Mouse (Mus musculus): ENCODE results near the gene Shisa8. TPM values are rescaled to one million over a fixed set of nuclear protein-coding genes. Genes with fewer than 3 reads are reported as not detected.

Shisa8 gene
- polyA plus RNA-seq, 1 experiment from 2014 or later, result 0.66 TPM

DNA sequence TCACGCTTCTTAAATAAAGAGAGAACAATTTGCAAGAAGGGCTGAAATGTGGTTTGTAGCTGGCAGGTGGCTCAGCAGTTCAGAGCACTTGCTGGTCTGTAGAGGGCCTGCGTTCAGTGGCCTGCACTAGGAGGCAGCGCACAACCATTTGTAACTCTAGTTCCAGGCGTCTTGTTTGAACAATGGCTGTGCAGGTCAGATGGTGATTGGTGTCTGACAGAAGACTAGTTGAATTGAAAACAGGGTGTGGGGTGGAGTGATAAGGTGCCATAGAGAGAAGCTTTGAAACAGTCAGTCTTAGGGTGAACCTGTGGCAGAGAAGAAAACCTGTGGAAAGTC, 48.6 kb downstream of the Shisa8 start:
- no peak for ATAC-seq
- no peaks in the 10 kb centered on the region for H3K9me3 ChIP-seq (ENCODE audit: control insufficient read depth, low read length)
- WGBS, result 50% methylated on average over 4 of the region's 4 CpGs

DNA sequence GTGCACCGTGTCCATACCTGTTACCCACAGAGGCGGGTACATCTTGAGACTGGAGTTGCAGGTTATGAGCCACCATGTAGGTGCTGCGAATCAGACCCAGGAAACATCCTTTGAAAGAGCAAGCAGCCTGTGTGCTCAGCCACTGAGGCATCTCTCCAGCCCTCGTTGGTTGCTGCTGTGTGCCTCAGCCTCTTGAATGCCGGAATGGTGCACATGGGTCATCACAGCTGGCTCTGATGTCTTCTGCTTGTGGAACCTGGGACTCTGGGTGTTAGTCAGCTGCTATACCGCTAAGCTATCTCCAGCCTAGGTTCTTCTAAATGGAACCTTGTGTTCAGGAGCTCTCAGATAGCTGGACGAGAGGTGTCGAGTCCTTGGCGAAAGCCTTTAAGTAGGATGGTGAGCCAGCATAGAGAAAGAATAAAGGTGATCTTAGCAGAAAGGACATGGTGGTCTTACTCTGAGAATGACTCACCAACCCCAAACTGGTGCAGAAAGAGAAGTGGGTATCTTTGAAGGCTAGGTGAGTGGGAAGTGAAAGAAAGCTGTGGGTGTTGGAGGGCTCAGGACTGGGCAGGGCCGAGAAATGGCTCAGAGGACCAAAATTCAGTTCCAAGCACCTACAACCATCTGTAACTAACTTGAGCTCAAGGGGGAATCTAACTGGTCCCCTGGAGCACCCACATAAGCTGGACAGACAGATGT, 49.1 kb downstream of the Shisa8 start:
- Histone ChIP-seq H3K4me2 (ENCODE audit: low read length) (no peak overlapping the region), H3K36me3 (ENCODE audit: control insufficient read depth, insufficient read depth) (no peaks in the 10 kb centered on the region), H3K27ac (ENCODE audit: low read length) (no peak overlapping the region), H3K4me1 (replicated peaks; ENCODE audit: control insufficient read depth, insufficient read depth, low read length) (peaks cover 22% of the 10 kb centered on the region), H3K27me3 (replicated peaks; ENCODE audit: control insufficient read depth, insufficient read depth, low read length) (no peaks in the 10 kb centered on the region), H3K4me3 (replicated peaks; ENCODE audit: low read length) (no peak overlapping the region), H3K9ac (replicated peaks; ENCODE audit: low read depth, low read length) (no peak overlapping the region), H3K9me3 (ENCODE audit: control insufficient read depth, low read length) (no peaks in the 10 kb centered on the region)
- ATAC-seq, result no peak
- 86% methylated on average over 10 of the region's 10 CpGs for WGBS

More for the DNA sequence above, 48.6 kb downstream of the Shisa8 start:
- H3K4me3 ChIP-seq (replicated peaks; ENCODE audit: low read length), result no peak overlapping the region
- H3K27ac ChIP-seq (ENCODE audit: low read length), result no peak overlapping the region
- H3K9ac ChIP-seq (replicated peaks; ENCODE audit: low read depth, low read length), result no peak overlapping the region
- no peak overlapping the region for H3K4me2 ChIP-seq (ENCODE audit: low read length)
- H3K36me3 ChIP-seq (ENCODE audit: control insufficient read depth, insufficient read depth), result no peaks in the 10 kb centered on the region
- H3K27me3 ChIP-seq (replicated peaks; ENCODE audit: control insufficient read depth, insufficient read depth, low read length), result no peaks in the 10 kb centered on the region
- peaks cover 18% of the 10 kb centered on the region for H3K4me1 ChIP-seq (replicated peaks; ENCODE audit: control insufficient read depth, insufficient read depth, low read length)

DNA sequence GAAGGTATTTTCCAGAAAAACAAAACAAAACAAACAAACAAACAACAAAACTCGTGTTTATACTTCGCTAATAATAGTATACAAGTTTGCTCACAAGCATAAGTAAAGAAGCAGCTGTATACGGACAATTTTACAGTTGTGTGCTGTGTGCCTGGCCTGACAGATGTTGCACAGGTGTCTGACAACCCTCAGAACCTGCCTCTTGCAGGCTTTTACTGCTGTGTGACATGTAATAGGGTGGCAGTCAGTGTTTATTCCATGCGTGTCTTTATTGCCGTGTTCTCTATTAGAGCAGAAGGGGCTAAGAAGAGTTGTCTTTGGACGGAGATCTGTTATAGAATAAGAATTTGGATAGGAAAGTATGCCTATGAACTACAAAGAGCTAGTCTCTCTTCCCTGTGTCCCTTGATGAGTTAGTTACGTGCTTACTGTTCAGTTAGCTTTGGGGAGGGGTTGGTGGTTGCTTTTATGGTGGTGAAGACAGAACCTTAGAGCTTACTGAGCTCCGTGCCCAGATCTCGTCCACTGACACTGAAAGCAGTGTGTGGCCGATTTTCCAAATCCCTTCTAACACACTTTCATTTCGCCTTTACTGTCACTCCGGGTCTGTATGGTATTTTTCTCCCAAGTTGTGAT, 50.5 kb downstream of the Shisa8 start:
- ATAC-seq, result no peak
- no peak overlapping the region for H3K4me2 ChIP-seq (ENCODE audit: low read length)
- WGBS, result 87% methylated on average over 12 of the region's 12 CpGs
- no peak overlapping the region for H3K9ac ChIP-seq (replicated peaks; ENCODE audit: low read depth, low read length)
- no peaks in the 10 kb centered on the region for H3K36me3 ChIP-seq (ENCODE audit: control insufficient read depth, insufficient read depth)
- H3K4me3 ChIP-seq (replicated peaks; ENCODE audit: low read length), result no peak overlapping the region
- no peaks in the 10 kb centered on the region for H3K27me3 ChIP-seq (replicated peaks; ENCODE audit: control insufficient read depth, insufficient read depth, low read length)
- H3K27ac ChIP-seq (ENCODE audit: low read length), result no peak overlapping the region
- H3K4me1 ChIP-seq (replicated peaks; ENCODE audit: control insufficient read depth, insufficient read depth, low read length), result peaks cover 24% of the 10 kb centered on the region
- no peaks in the 10 kb centered on the region for H3K9me3 ChIP-seq (ENCODE audit: control insufficient read depth, low read length)

DNA sequence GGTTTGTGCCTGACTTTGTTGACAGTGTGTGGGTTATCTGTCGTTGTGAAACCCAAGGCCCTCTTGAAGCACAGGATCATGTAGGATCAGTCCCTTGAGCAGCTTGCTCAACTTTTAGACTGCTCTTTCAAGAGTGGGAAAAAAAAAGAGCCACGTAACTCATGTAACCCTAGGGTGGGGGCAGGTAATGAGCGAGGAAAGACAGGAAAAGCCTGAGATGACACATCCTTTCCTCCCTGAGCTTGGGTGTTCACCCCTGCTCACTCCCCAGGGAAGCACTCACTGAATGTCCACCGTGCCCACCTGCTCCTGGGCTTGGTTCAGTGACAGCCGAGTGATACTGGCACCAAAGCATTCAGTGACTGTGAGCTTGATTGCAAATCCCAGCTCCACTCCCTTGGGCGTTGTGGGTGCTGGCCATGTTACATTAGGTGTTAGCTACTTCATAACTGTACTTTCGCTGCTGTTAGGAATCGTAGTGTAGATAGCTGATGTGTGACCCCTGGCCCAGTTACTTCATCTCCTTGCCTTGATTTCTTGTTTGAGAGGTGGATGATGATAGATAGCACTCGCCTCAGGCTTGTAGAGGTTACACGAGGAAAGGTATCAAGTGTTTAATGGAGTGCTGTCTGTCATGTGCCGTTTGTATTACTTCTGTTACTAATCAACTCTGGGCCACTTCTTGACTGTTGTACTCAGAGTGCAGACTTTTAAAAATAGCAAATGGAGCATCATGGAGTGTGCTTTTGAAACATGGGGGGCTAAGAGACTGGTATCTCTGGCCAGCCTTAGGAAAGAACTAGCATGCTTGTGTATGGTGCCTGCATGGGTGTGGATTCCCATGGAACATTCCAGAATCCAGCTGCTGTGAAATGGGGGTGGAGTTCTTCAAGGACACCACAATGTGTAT, 51.6 kb downstream of the Shisa8 start:
- peaks cover 14% of the 10 kb centered on the region for H3K4me1 ChIP-seq (replicated peaks; ENCODE audit: control insufficient read depth, insufficient read depth, low read length)
- WGBS, result 86% methylated on average over 11 of the region's 11 CpGs

DNA sequence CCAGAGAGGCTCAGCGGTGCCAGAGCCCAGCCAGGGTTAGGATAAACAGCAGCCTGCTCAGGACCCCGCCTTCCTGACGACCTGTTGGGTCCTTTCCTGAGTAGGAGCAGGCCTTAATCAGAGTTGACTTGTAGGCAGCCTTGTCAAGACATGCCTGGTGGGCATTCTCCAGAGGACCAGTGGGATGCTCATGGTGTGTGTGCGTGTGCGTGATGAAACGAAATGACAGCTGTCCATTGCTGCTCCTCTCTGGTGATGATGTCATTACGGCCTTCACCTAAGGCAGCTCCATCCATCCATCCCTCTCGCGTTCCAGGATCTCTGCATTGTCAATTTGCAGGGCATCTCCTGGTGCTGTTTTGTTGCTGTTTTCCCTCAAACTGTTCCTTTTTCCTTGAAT, 53.1 kb downstream of the Shisa8 start:
- WGBS, result 81% methylated on average over 9 of the region's 9 CpGs
- no peak for ATAC-seq
- H3K4me3 ChIP-seq (replicated peaks; ENCODE audit: low read length), result no peak overlapping the region
- H3K9ac ChIP-seq (replicated peaks; ENCODE audit: low read depth, low read length), result no peak overlapping the region
- no peaks in the 10 kb centered on the region for H3K27me3 ChIP-seq (replicated peaks; ENCODE audit: control insufficient read depth, insufficient read depth, low read length)
- no peaks in the 10 kb centered on the region for H3K36me3 ChIP-seq (ENCODE audit: control insufficient read depth, insufficient read depth)
- peaks cover 14% of the 10 kb centered on the region for H3K4me1 ChIP-seq (replicated peaks; ENCODE audit: control insufficient read depth, insufficient read depth, low read length)
- no peaks in the 10 kb centered on the region for H3K9me3 ChIP-seq (ENCODE audit: control insufficient read depth, low read length)
- no peak overlapping the region for H3K27ac ChIP-seq (ENCODE audit: low read length)
- no peak overlapping the region for H3K4me2 ChIP-seq (ENCODE audit: low read length)

More for the DNA sequence above, 51.6 kb downstream of the Shisa8 start:
- H3K27me3 ChIP-seq (replicated peaks; ENCODE audit: control insufficient read depth, insufficient read depth, low read length), result no peaks in the 10 kb centered on the region
- no peak overlapping the region for H3K27ac ChIP-seq (ENCODE audit: low read length)
- no peaks in the 10 kb centered on the region for H3K9me3 ChIP-seq (ENCODE audit: control insufficient read depth, low read length)
- ATAC-seq, result no peak
- H3K9ac ChIP-seq (replicated peaks; ENCODE audit: low read depth, low read length), result no peak overlapping the region
- no peak overlapping the region for H3K4me2 ChIP-seq (ENCODE audit: low read length)
- no peak overlapping the region for H3K4me3 ChIP-seq (replicated peaks; ENCODE audit: low read length)
- H3K36me3 ChIP-seq (ENCODE audit: control insufficient read depth, insufficient read depth), result no peaks in the 10 kb centered on the region

DNA sequence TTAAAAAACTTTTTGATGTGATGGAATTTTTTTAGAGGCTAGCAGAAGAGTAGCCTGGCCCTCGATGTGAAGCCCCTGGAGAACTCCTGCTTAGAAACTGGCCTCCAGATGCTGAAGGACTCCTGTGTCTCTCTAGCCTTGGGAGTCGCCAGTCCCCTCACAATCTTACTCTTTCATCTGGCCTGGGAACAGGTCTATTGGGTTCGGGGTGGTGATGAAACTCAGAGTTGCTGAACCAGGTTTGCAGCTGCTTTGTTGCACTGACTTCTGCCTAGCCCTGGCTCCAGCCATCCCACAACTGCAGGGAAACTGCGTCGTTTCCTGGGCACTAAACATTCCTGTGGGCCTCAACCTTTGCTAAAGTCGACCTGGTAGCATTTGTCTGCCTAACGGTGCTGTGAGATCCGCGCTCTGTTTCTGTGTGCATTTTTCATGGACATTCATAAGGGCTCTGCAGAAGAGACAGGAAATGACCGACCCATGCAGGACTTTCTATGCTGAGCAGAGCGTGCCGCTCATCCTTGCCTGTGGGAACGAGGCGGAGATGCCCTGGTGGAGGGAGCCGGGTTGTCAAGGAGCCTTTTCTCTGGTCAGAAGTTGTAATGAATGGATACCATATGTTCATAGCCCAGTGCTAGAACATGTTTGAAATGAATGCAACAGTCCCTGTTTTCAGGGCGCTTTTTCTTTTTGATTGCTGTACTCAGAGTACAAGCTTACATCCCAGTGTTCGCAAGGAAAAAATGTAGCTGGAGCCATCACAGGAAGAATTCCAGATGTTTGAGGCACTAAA, 54.2 kb downstream of the Shisa8 start:
- no peak for ATAC-seq
- H3K27me3 ChIP-seq (replicated peaks; ENCODE audit: control insufficient read depth, insufficient read depth, low read length), result no peaks in the 10 kb centered on the region
- H3K4me3 ChIP-seq (replicated peaks; ENCODE audit: low read length), result no peak overlapping the region
- H3K27ac ChIP-seq (ENCODE audit: low read length), result no peak overlapping the region
- 75% methylated on average over 17 of the region's 17 CpGs for WGBS
- no peak overlapping the region for H3K9ac ChIP-seq (replicated peaks; ENCODE audit: low read depth, low read length)
- no peaks in the 10 kb centered on the region for H3K36me3 ChIP-seq (ENCODE audit: control insufficient read depth, insufficient read depth)
- peaks cover 11% of the 10 kb centered on the region for H3K4me1 ChIP-seq (replicated peaks; ENCODE audit: control insufficient read depth, insufficient read depth, low read length)
- H3K4me2 ChIP-seq (ENCODE audit: low read length), result no peak overlapping the region
- H3K9me3 ChIP-seq (ENCODE audit: control insufficient read depth, low read length), result no peaks in the 10 kb centered on the region

DNA sequence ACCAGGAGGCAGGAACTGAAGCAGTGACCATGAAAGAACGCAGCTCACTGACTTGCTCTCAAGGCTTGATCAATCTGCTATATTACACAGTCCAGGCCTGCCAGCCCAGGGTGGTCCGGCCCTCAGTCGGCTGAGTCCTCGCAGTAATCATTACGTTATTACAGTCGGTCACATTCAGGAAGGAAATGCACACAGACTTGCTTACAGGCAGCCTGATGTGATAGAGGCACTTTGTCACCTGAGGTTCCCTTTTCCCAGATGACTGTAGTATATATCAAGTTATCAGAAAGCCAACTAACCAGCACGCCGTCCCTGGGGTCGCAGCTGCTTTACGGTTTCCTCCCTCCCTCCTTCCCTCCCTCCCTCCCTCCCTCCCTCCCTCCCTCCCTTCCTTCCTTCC, 55.7 kb downstream of the Shisa8 start:
- ATAC-seq, result no peak
- H3K4me3 ChIP-seq (replicated peaks; ENCODE audit: low read length), result no peak overlapping the region
- H3K4me2 ChIP-seq (ENCODE audit: low read length), result no peak overlapping the region
- H3K36me3 ChIP-seq (ENCODE audit: control insufficient read depth, insufficient read depth), result no peaks in the 10 kb centered on the region
- no peak overlapping the region for H3K27ac ChIP-seq (ENCODE audit: low read length)
- H3K4me1 ChIP-seq (replicated peaks; ENCODE audit: control insufficient read depth, insufficient read depth, low read length), result peaks cover 11% of the 10 kb centered on the region
- no peaks in the 10 kb centered on the region for H3K9me3 ChIP-seq (ENCODE audit: control insufficient read depth, low read length)
- no peaks in the 10 kb centered on the region for H3K27me3 ChIP-seq (replicated peaks; ENCODE audit: control insufficient read depth, insufficient read depth, low read length)
- no peak overlapping the region for H3K9ac ChIP-seq (replicated peaks; ENCODE audit: low read depth, low read length)
- 85% methylated on average over 10 of the region's 10 CpGs for WGBS

DNA sequence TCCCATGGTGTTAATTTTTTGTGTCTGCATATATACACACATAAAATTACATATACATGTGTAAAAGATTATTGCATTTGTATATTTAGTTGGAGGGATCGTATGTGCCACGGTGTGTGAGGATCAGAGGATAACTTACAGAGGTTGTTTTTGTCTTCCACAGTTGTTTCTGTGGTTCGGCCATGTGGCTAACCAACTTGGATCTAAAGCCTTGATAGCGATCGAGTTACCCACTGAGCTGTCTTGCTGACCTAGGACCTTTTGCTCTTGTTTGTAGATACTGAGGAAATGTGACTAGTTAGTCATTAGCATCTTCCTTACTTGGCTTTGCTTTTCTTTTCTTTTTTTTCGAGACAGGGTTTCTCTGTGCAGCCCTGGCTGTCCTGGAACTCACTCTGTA, 56.3 kb downstream of the Shisa8 start:
- H3K27ac ChIP-seq (ENCODE audit: low read length), result no peak overlapping the region
- no peak overlapping the region for H3K9ac ChIP-seq (replicated peaks; ENCODE audit: low read depth, low read length)
- H3K4me3 ChIP-seq (replicated peaks; ENCODE audit: low read length), result no peak overlapping the region
- 93% methylated on average over 6 of the region's 6 CpGs for WGBS
- H3K4me1 ChIP-seq (replicated peaks; ENCODE audit: control insufficient read depth, insufficient read depth, low read length), result peaks cover 11% of the 10 kb centered on the region
- no peak for ATAC-seq
- H3K27me3 ChIP-seq (replicated peaks; ENCODE audit: control insufficient read depth, insufficient read depth, low read length), result no peaks in the 10 kb centered on the region
- no peak overlapping the region for H3K4me2 ChIP-seq (ENCODE audit: low read length)
- no peaks in the 10 kb centered on the region for H3K9me3 ChIP-seq (ENCODE audit: control insufficient read depth, low read length)
- no peaks in the 10 kb centered on the region for H3K36me3 ChIP-seq (ENCODE audit: control insufficient read depth, insufficient read depth)
